Mouse (Mus musculus): Measurements from ENCODE around the gene Tspan3.

GRCm38 (mm10) chr9:56200645-56201314, 35.5 kb upstream of the Tspan3 start:
- TF ChIP-seq POLR2A (IDR thresholded peaks at IDR 0.05; ENCODE audit: control insufficient read depth, extremely low read depth, insufficient read depth, low read length, poor library complexity): no peak
- TF ChIP-seq CTCF (IDR thresholded peaks at IDR 0.05; ENCODE audit: borderline replicate concordance, control insufficient read depth, extremely low read depth, insufficient read depth, low read length, poor library complexity): peak; percentile 85; the same call in 1 of the 2 replicates

Measured in thymus, adult 2 months (tissue).